Mouse (Mus musculus) naive thymus-derived CD4-positive, alpha-beta T cell, adult 5 months (primary cell): ENCODE measurements around the gene Tnrc6c. TPM values are rescaled to one million over a fixed set of nuclear protein-coding genes. Genes with fewer than 3 reads are reported as not detected.

ENCODE experiments used
- polyA plus RNA-seq: library from polyadenylated mRNA; unstranded; fragments of 100-300 nt; shearing (Covaris generic); gene quantifications from one replicate; pipeline ENCODE4 v1.2.1, GENCODE M21; 2017

Gene Tnrc6c
- polyA plus RNA-seq, result 26.9 TPM

DNA sequence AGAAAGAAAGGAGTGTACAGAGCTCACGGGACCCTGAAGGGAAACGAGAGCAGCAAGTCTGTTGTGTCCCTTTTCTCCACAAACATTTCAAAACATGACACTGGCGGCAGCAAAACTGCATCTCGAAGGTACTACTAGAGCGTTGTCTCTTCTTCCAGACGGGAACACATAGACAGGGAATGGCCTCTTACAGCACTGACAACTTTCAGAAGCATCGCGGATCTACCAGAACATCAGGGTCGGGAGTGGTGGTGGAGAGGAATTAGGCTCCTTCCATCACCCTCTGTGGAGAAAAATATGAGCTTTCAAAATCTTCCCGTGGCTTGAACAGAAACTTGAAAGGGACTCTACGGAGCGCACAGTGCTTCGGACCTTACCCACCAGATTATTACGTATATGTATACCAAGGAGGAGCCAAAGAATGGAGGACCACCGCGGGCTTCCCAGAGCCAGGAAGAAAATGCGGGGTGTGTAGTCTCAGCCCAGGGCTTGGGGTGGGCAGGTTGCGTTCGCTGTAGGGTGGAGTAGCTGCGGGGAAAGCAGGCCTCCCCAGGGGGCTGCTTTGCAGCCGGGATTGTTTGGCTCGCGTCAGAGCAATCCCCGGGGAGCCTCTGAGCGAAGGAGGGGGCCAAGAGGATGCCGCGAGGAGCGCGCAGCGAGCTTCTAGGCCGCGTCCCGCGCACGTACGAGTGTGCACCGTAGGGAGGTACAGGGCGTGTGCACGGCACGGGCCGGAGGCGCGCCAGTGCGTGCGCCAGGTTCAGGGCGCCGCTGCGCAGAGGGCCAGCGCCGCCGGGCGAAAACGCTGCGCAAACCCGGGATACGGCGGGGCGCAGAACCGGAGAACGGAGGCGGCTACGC is at the start of gene Tnrc6c:
Gene Tnrc6c, plus strand, starts transcription at position 799 of the 861 bp plus-strand sequence.

GRCm38 (mm10) chr11:117781993-117782704 is 128.1 kb downstream of the Tnrc6c start, which contains the start of the genes Tmc8 and Tmc6:
Gene Tmc8, plus strand, starts transcription at chr11:117782076.
Gene Tmc6, minus strand, starts transcription at chr11:117782198.

DNA sequence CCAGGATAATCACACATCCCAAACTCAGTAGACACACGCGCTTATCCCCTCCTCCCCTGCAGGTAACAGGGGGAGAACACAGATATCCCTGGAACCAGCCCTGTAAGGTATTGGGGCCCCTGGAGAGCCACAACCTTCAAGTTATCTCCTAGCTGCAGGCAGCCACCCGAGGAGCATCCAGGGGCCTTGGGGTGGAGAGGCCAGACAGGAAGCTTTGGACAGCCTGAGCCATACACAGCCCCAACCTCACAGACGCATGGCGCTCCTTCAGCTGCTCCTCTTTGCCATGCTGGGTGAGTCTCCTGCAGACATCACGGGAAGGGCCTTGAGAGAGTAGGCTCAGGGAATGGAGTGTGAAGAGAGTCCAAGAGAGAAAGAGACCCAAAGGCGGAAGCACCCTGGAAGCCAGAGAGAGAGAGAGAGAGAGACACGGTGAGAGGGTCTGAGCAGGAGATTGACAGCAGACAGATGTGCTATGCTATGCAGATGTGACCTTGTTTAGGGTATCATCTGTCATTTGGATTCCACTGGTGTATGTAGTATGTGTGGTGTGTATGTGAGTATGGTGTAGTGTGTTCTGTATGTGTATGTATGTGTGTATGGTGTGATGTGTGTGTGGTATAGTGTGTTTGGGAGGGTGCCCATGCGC is 143.5 kb downstream of the Tnrc6c start, which contains the start of gene 6030468B19Rik:
Gene 6030468B19Rik, plus strand, starts transcription at position 150 of the 649 bp plus-strand sequence.

DNA sequence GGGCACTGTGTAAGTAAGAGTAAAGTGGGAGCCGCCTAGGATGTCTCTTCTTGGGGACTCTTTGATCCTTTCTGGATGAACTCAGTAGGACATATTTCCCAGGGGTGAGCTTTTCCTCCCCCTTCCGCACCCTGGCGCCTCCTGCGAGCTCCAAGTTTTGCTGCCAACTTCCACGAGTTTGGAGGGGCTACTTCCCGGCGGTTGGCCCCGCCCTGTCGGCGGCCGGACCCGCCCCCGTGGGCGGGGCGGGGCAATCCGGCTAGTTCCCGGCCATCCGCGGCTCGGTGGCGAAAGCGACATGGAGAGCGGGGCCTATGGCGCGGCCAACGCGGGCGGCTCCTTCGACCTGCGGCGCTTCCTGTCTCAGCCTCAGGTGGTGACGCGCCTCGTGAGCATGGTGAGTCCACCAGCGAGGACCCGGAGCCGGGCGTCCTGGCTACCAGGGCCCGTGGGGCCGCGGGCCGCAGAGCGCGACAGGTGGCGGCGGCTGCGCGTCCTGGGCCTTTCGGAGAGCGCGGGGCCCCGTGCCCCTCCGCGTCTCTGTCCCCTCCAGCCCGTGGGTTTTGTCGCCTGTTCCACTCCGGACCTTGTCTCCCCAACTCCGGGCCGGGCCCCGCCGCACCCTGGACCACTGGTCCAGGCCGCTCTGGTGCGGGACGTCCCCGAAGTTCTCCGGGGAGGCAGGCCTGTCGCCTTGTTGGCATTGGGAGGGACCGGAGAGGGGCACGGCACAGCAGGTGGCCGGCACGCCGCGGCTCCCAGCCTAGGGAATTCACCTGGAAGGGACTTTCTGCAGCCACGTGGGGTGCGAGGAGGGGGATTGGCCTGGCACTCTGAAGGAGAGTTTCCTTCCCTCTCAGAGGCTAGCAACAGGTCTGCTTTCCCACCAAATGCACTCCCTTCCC is 155.6 kb downstream of the Tnrc6c start, which contains the start of the genes Gm20708 and Syngr2:
Gene Gm20708, plus strand, starts transcription at position 262 of the 905 bp plus-strand sequence.
Gene Syngr2, plus strand, starts transcription at position 262 of the 905 bp plus-strand sequence.

Other genes with a start within 250 kb of the Tnrc6c start
- not detected for gene Gm11733, start 169.9 kb upstream of the Tnrc6c start, polyA plus RNA-seq
- gene Tmc8, start 127.8 kb downstream of the Tnrc6c start, polyA plus RNA-seq, result 75.5 TPM
- 143 TPM for gene Tmc6, start 127.9 kb downstream of the Tnrc6c start, polyA plus RNA-seq
- gene 6030468B19Rik, start 143.4 kb downstream of the Tnrc6c start, polyA plus RNA-seq, result not detected
- gene Gm20708, start 155.4 kb downstream of the Tnrc6c start, polyA plus RNA-seq, result 1.5 TPM
- 63.8 TPM for gene Syngr2, start 155.4 kb downstream of the Tnrc6c start, polyA plus RNA-seq
- gene Afmid, start 171.6 kb downstream of the Tnrc6c start, polyA plus RNA-seq, result 7.6 TPM
- gene Tk1, start 171.8 kb downstream of the Tnrc6c start, polyA plus RNA-seq, result 1.4 TPM
- gene Birc5, start 195.0 kb downstream of the Tnrc6c start, polyA plus RNA-seq, result 0.42 TPM
- gene Tmem235, start 206.5 kb downstream of the Tnrc6c start, polyA plus RNA-seq, result not detected
- 10.7 TPM for gene Tha1, start 219.2 kb downstream of the Tnrc6c start, polyA plus RNA-seq